Mouse (Mus musculus) embryonic facial prominence, embryonic 11.5 days (tissue): ENCODE results near the gene Dlx6. TPM values are rescaled to one million over a fixed set of nuclear protein-coding genes. Genes with fewer than 3 reads are reported as not detected.

ENCODE experiments used
- ATAC-seq: fragments of 200-750 bp; cut with Nextera tagmentation; replicated peaks from 2 replicates; pipeline ENCODE4 v1.8.0; 2017; ENCODE audit warnings: low read depth; ENCODE audit not compliant: insufficient number of reproducible peaks, low FRiP score, low TSS enrichment
- DNase-seq: peaks from one replicate; pipeline ENCODE4 v3.0.0-alpha.2; 2015; ENCODE audit warnings: low spot score
- H3K27ac ChIP-seq: fragments of 300-500 bp; sonication (generic); replicated peaks from 2 replicates; pipeline ENCODE4 v1.5.1; 2014; ENCODE audit warnings: mild to moderate bottlenecking, low read depth, low read length, control low read depth
- H3K27me3 ChIP-seq: fragments of 300-500 bp; sonication (generic); 2 replicates; pipeline ENCODE4 v1.6.1; 2014; ENCODE audit warnings: mild to moderate bottlenecking, low read length, moderate library complexity, mixed read lengths; ENCODE audit not compliant: control insufficient read depth, insufficient read depth
- H3K36me3 ChIP-seq: fragments of 300-500 bp; sonication (generic); replicated peaks from 2 replicates; pipeline ENCODE4 v1.6.1; 2014; ENCODE audit warnings: low read depth, mild to moderate bottlenecking, low read length, moderate library complexity, mixed read lengths; ENCODE audit not compliant: control insufficient read depth, insufficient read depth
- H3K4me1 ChIP-seq: fragments of 300-500 bp; sonication (generic); 2 replicates; pipeline ENCODE4 v1.6.1; 2014; ENCODE audit warnings: low read length, mixed read lengths; ENCODE audit not compliant: control insufficient read depth, insufficient read depth
- H3K4me2 ChIP-seq: fragments of 300-500 bp; sonication (generic); 2 replicates; pipeline ENCODE4 v1.6.1; 2014; ENCODE audit warnings: low read depth, mild to moderate bottlenecking, control low read depth, low read length, moderate library complexity
- H3K4me3 ChIP-seq: fragments of 300-500 bp; sonication (generic); 2 replicates; pipeline ENCODE4 v1.5.1; 2014; ENCODE audit warnings: low read depth, low read length, control low read depth
- H3K9ac ChIP-seq: fragments of 300-500 bp; sonication (generic); replicated peaks from 2 replicates; pipeline ENCODE4 v1.6.1; 2014; ENCODE audit warnings: mild to moderate bottlenecking, control low read depth, low read length
- H3K9me3 ChIP-seq: fragments of 300-500 bp; sonication (generic); replicated peaks from 2 replicates; pipeline ENCODE4 v1.6.1; 2016; ENCODE audit warnings: mild to moderate bottlenecking, low read length, inconsistent platforms, mixed read lengths; ENCODE audit not compliant: control insufficient read depth
- WGBS: fragments of 180-500 bp; shearing (Covaris S2); extraction: QIAGEN DNeasy Blood & Tissue Kit; methylation state at CpG from one replicate; pipeline ENCODE4 v1.1.7; 2014; 5-methylcytosine and 5-hydroxymethylcytosine counted together
- polyA plus RNA-seq: library from polyadenylated mRNA; unstranded; fragments of >200 nt; fragmentation: Nextera tagmentation; extraction: Ambion mirVana; gene quantifications from 2 replicates; pipeline ENCODE4 v1.2.1, GENCODE M21; 2014

The Dlx6 gene
- polyA plus RNA-seq, 1 experiment from 2014 or later, result 5.1 TPM

- Histone ChIP-seq H3K9ac (no peak overlapping the region), H3K36me3 (no peaks in the 10 kb centered on the region), H3K4me1 (no peaks in the 10 kb centered on the region), H3K27me3 (no peaks in the 10 kb centered on the region), H3K4me2 (no peak overlapping the region), H3K4me3 (no peak overlapping the region), H3K9me3 (no peaks in the 10 kb centered on the region), H3K27ac (no peak overlapping the region)
- 64% methylated on average over 6 of the region's 6 CpGs for WGBS
- DNase-seq (no peak), ATAC-seq (no peak)
These were observed 26.9 kb downstream of the Dlx6 start for GRCm38 (mm10) chr6:6890047-6890446.

GRCm38 (mm10) chr6:6909586-6909985, 46.5 kb downstream of the Dlx6 start:
- ATAC-seq (no peak), DNase-seq (no peak)
- Histone ChIP-seq H3K27ac (no peak overlapping the region), H3K4me1 (no peaks in the 10 kb centered on the region), H3K27me3 (no peaks in the 10 kb centered on the region), H3K9ac (no peak overlapping the region), H3K4me3 (no peak overlapping the region), H3K4me2 (no peak overlapping the region), H3K9me3 (no peaks in the 10 kb centered on the region), H3K36me3 (no peaks in the 10 kb centered on the region)
- 85% methylated on average over 8 of the region's 8 CpGs for WGBS

DNA sequence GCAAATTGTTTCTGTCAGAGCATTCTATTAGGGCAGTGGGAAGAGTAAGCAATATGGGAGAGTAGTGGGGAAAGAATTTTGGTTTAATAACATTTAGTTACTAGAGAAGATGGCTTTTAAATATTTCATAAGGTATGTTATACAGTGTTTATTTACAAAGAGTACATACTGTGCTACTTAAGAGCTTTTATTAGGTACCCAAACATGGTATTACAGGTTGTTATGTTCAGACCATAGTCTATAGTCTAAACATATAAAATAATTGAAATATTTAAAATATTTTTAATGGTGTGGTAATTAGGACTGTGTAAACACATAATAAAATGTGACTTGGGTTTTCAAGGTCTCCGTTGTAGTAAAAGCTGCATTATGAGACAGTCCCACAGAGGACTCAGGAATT, 51.2 kb downstream of the Dlx6 start:
- H3K4me3 ChIP-seq, result no peak overlapping the region
- no peak overlapping the region for H3K4me2 ChIP-seq
- ATAC-seq (no peak), DNase-seq (no peak)
- H3K4me1 ChIP-seq, result no peaks in the 10 kb centered on the region
- no peaks in the 10 kb centered on the region for H3K27me3 ChIP-seq
- no peak overlapping the region for H3K27ac ChIP-seq
- H3K9me3 ChIP-seq, result no peaks in the 10 kb centered on the region
- WGBS, result 85% methylated on average over 1 of the region's 1 CpGs
- no peaks in the 10 kb centered on the region for H3K36me3 ChIP-seq
- no peak overlapping the region for H3K9ac ChIP-seq

DNA sequence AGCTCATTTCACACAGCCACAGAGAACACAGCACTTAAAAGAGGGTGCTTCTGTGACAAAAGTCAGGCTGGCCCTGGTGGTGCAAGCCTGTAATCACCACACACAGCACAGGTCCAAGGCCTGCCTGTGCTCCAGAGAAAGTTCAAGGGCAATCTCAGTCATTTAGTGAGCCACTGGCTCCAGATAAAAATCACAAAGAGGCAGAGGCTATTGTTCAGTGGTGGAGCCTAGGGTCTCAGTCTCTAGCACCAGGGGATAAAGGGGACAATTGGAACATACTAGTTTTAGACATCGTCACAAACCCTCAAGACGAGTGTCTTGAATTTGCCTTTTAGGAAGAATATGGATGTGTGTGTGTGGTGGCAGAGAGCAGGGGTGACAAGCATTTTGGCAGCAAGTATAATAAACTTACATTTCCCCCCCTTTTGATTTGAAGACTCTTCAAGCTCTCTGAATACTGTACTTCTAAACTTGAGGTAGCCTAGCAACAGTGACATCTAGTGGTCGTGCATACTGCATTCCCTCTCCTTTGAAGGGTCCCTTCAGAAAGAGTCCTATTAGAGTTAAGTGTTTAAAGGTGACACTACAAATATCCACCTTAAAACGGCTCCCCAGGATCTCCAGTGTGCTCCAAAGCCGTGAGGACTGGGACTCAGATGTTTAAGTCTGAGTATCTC, 51.9 kb downstream of the Dlx6 start:
- H3K9ac ChIP-seq, result no peak overlapping the region
- H3K9me3 ChIP-seq, result no peaks in the 10 kb centered on the region
- H3K27ac ChIP-seq, result no peak overlapping the region
- no peak overlapping the region for H3K4me2 ChIP-seq
- WGBS, result 32% methylated on average over 5 of the region's 5 CpGs
- H3K36me3 ChIP-seq, result no peaks in the 10 kb centered on the region
- no peaks in the 10 kb centered on the region for H3K4me1 ChIP-seq
- H3K27me3 ChIP-seq, result no peaks in the 10 kb centered on the region
- DNase-seq (peak; percentile 79), ATAC-seq (no peak; the same call in 1 of the 2 replicates)
- H3K4me3 ChIP-seq, result no peak overlapping the region

GRCm38 (mm10) chr6:6915526-6915915, 52.4 kb downstream of the Dlx6 start:
- Histone ChIP-seq H3K4me2 (no peak overlapping the region), H3K4me1 (no peaks in the 10 kb centered on the region), H3K36me3 (no peaks in the 10 kb centered on the region), H3K9ac (no peak overlapping the region), H3K27ac (no peak overlapping the region), H3K9me3 (no peaks in the 10 kb centered on the region), H3K27me3 (no peaks in the 10 kb centered on the region), H3K4me3 (no peak overlapping the region)
- ATAC-seq (no peak), DNase-seq (no peak)
- WGBS, result 55% methylated on average over 9 of the region's 9 CpGs

DNA sequence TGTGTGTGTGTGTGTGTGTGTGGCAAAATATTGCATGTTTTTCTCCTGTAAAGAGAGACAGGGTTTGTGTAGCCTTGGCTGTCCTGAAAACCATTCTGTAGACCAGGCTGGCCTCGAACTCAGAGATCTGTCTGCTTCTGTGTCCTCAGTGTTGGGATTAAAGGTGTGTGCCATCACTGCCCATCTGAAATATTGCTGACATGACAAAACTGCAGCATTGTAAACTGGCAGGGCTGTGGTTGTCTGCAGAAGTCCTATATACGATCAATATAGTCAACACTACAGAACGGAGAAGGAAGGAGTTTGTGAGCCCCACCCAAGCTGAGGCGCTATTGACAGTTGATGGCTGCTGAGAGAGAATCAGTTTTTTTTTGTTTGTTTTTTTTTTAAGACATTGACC, 54.2 kb downstream of the Dlx6 start:
- 95% methylated on average over 4 of the region's 4 CpGs for WGBS
- no peak overlapping the region for H3K4me3 ChIP-seq
- DNase-seq, result no peak
- H3K9me3 ChIP-seq, result no peaks in the 10 kb centered on the region
- no peaks in the 10 kb centered on the region for H3K27me3 ChIP-seq
- ATAC-seq, result no peak
- H3K4me1 ChIP-seq, result no peaks in the 10 kb centered on the region
- H3K36me3 ChIP-seq, result no peaks in the 10 kb centered on the region
- H3K9ac ChIP-seq, result no peak overlapping the region
- H3K4me2 ChIP-seq, result no peak overlapping the region
- no peak overlapping the region for H3K27ac ChIP-seq

Other genes with a start within 250 kb of the Dlx6 start
- gene Dlx5, start 18.8 kb downstream of the Dlx6 start, polyA plus RNA-seq, result 54.5 and 63.8 TPM in 2 replicates
- 7.9 and 9.0 TPM in 2 replicates for gene Sdhaf3, start 92.7 kb downstream of the Dlx6 start, polyA plus RNA-seq